Mouse (Mus musculus): ENCODE measurements at regions not wholly inside any gene's neighbourhood (a gene's known extent, or its start where the extent isn't known, plus 50 kb on each side); places are given as distances from the start of the nearest gene placed in this dataset.

GRCm38 (mm10) chr9:61031699-61032447 lies 237.5 kb downstream of the Uaca start:
- Histone ChIP-seq H3K27ac (ENCODE audit: low read length) (peak overlapping the region; percentile 49), H3K27me3 (ENCODE audit: control insufficient read depth, insufficient read depth, low read depth, low read length) (peaks cover 3% of the 10 kb centered on the region), H3K36me3 (ENCODE audit: control insufficient read depth, insufficient read depth, low read length) (no peaks in the 10 kb centered on the region), H3K9ac (ENCODE audit: low read length) (peak overlapping the region; percentile 39; the same call in 1 of the 2 replicates), H3K9me3 (ENCODE audit: control insufficient read depth, low read length) (no peaks in the 10 kb centered on the region), H3K4me3 (ENCODE audit: low read length) (no peak overlapping the region), H3K4me1 (replicated peaks; ENCODE audit: control insufficient read depth, insufficient read depth, low read length) (peaks cover 20% of the 10 kb centered on the region), H3K4me2 (ENCODE audit: low read depth, low read length) (peak overlapping the region; percentile 29)
- 47% methylated on average over 25 of the region's 26 CpGs for WGBS
- peak; percentile 30; the same call in 1 of the 2 replicates for ATAC-seq (ENCODE audit: low read depth)

GRCm38 (mm10) chr9:61032448-61033433 lies 238.4 kb downstream of the Uaca start:
- H3K4me2 ChIP-seq (ENCODE audit: low read depth, low read length), result 0 out of 2 replicates have a peak overlapping the region, but pooled peaks have one; percentile 15
- peaks cover 20% of the 10 kb centered on the region for H3K4me1 ChIP-seq (replicated peaks; ENCODE audit: control insufficient read depth, insufficient read depth, low read length)
- H3K27me3 ChIP-seq (ENCODE audit: control insufficient read depth, insufficient read depth, low read depth, low read length), result peaks cover 3% of the 10 kb centered on the region
- ATAC-seq (ENCODE audit: low read depth), result peak; percentile 29; the same call in 1 of the 2 replicates
- no peaks in the 10 kb centered on the region for H3K9me3 ChIP-seq (ENCODE audit: control insufficient read depth, low read length)
- 44% methylated on average over 23 of the region's 23 CpGs for WGBS
- H3K4me3 ChIP-seq (ENCODE audit: low read length), result no peak overlapping the region
- no peaks in the 10 kb centered on the region for H3K36me3 ChIP-seq (ENCODE audit: control insufficient read depth, insufficient read depth, low read length)
- H3K9ac ChIP-seq (ENCODE audit: low read length), result no peak overlapping the region; the same call in 1 of the 2 replicates
- H3K27ac ChIP-seq (ENCODE audit: low read length), result peak overlapping the region; percentile 77

- Histone ChIP-seq H3K27me3 (ENCODE audit: control insufficient read depth, insufficient read depth, low read depth, low read length) (peaks cover 3% of the 10 kb centered on the region), H3K9me3 (ENCODE audit: control insufficient read depth, low read length) (no peaks in the 10 kb centered on the region), H3K36me3 (ENCODE audit: control insufficient read depth, insufficient read depth, low read length) (no peaks in the 10 kb centered on the region), H3K4me1 (replicated peaks; ENCODE audit: control insufficient read depth, insufficient read depth, low read length) (peaks cover 20% of the 10 kb centered on the region), H3K27ac (ENCODE audit: low read length) (peak overlapping the region; percentile 77), H3K4me3 (ENCODE audit: low read length) (no peak overlapping the region), H3K4me2 (ENCODE audit: low read depth, low read length) (no peak overlapping the region), H3K9ac (ENCODE audit: low read length) (no peak overlapping the region)
- WGBS, result 43% methylated on average over 9 of the region's 9 CpGs
- peak; percentile 83 for ATAC-seq (ENCODE audit: low read depth)
These were observed 239.3 kb downstream of the Uaca start for GRCm38 (mm10) chr9:61033593-61033992.

- Histone ChIP-seq H3K27me3 (ENCODE audit: control insufficient read depth, insufficient read depth, low read depth, low read length) (peaks cover 3% of the 10 kb centered on the region; the same call in 1 of the 2 replicates), H3K9ac (ENCODE audit: low read length) (no peak overlapping the region), H3K27ac (ENCODE audit: low read length) (no peak overlapping the region), H3K36me3 (ENCODE audit: control insufficient read depth, insufficient read depth, low read length) (no peaks in the 10 kb centered on the region), H3K4me1 (replicated peaks; ENCODE audit: control insufficient read depth, insufficient read depth, low read length) (no peaks in the 10 kb centered on the region), H3K4me3 (ENCODE audit: low read length) (no peak overlapping the region), H3K9me3 (ENCODE audit: control insufficient read depth, low read length) (no peaks in the 10 kb centered on the region), H3K4me2 (ENCODE audit: low read depth, low read length) (no peak overlapping the region)
- 40% methylated on average over 2 of the region's 2 CpGs for WGBS
- no peak; the same call in 1 of the 2 replicates for ATAC-seq (ENCODE audit: low read depth)
These were observed 247.7 kb downstream of the Uaca start for GRCm38 (mm10) chr9:61042063-61042462.

- Histone ChIP-seq H3K9ac (ENCODE audit: low read length) (no peak overlapping the region), H3K27ac (ENCODE audit: low read length) (no peak overlapping the region), H3K36me3 (ENCODE audit: control insufficient read depth, insufficient read depth, low read length) (no peaks in the 10 kb centered on the region), H3K27me3 (ENCODE audit: control insufficient read depth, insufficient read depth, low read depth, low read length) (peaks cover 6% of the 10 kb centered on the region; the same call in 1 of the 2 replicates), H3K4me2 (ENCODE audit: low read depth, low read length) (no peak overlapping the region), H3K4me1 (replicated peaks; ENCODE audit: control insufficient read depth, insufficient read depth, low read length) (no peaks in the 10 kb centered on the region), H3K4me3 (ENCODE audit: low read length) (no peak overlapping the region), H3K9me3 (ENCODE audit: control insufficient read depth, low read length) (no peaks in the 10 kb centered on the region)
- no peak for ATAC-seq (ENCODE audit: low read depth)
- WGBS, result 74% methylated on average over 14 of the region's 14 CpGs
These were observed 250.6 kb downstream of the Uaca start for GRCm38 (mm10) chr9:61044983-61045382.

DNA sequence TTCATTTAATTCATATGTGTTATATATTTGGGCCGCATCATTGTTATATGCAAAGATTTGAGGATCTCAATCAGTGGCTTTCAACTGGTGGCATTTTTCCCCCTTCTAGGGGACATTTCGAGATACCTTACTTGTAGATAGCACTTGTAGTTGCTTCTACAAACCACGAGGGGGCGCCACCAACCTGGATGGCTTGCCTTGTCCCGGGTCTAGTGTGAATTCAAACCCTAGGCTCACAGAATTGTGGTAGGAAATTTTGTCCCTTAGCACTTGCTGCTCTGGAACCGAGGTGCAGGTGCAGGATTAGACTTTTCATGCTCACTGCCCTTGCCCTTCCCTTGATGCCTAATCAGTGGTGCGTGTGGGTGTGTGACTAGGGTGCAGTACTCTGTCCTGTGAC lies 252.2 kb downstream of the Uaca start:
- H3K4me1 ChIP-seq (replicated peaks; ENCODE audit: control insufficient read depth, insufficient read depth, low read length), result no peaks in the 10 kb centered on the region
- no peak overlapping the region for H3K9ac ChIP-seq (ENCODE audit: low read length)
- H3K4me2 ChIP-seq (ENCODE audit: low read depth, low read length), result no peak overlapping the region
- no peaks in the 10 kb centered on the region for H3K36me3 ChIP-seq (ENCODE audit: control insufficient read depth, insufficient read depth, low read length)
- ATAC-seq (ENCODE audit: low read depth), result no peak
- H3K27ac ChIP-seq (ENCODE audit: low read length), result no peak overlapping the region
- no peak overlapping the region for H3K4me3 ChIP-seq (ENCODE audit: low read length)
- H3K27me3 ChIP-seq (ENCODE audit: control insufficient read depth, insufficient read depth, low read depth, low read length), result peaks cover 6% of the 10 kb centered on the region; the same call in 1 of the 2 replicates
- WGBS, result 24% methylated on average over 7 of the region's 7 CpGs
- H3K9me3 ChIP-seq (ENCODE audit: control insufficient read depth, low read length), result no peaks in the 10 kb centered on the region

DNA sequence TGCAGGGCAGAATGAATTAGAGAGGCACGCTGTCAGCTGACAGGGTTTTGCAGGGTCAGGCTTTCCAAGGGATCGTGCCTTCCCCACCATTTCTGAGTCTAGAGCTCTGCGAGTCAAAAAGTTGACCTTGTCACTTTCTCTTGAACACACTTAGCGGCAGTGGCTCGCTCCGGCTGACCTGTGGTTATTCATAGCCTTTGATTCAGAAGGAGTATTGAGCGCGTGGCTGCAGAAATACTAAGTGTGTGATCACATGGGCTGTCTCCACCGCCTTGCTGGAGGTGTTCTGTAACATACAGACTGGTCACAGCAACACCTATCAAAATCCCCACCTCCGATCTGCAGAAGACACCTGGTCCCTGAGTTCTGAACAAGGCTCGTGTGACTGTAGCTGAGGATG lies 252.9 kb downstream of the Uaca start:
- WGBS, result 59% methylated on average over 11 of the region's 11 CpGs
- Histone ChIP-seq H3K4me1 (replicated peaks; ENCODE audit: control insufficient read depth, insufficient read depth, low read length) (no peaks in the 10 kb centered on the region), H3K4me2 (ENCODE audit: low read depth, low read length) (no peak overlapping the region), H3K27ac (ENCODE audit: low read length) (no peak overlapping the region), H3K27me3 (ENCODE audit: control insufficient read depth, insufficient read depth, low read depth, low read length) (peaks cover 6% of the 10 kb centered on the region; the same call in 1 of the 2 replicates), H3K4me3 (ENCODE audit: low read length) (no peak overlapping the region), H3K9ac (ENCODE audit: low read length) (no peak overlapping the region), H3K36me3 (ENCODE audit: control insufficient read depth, insufficient read depth, low read length) (no peaks in the 10 kb centered on the region), H3K9me3 (ENCODE audit: control insufficient read depth, low read length) (no peaks in the 10 kb centered on the region)
- ATAC-seq (ENCODE audit: low read depth), result no peak

GRCm38 (mm10) chr9:61048576-61048975 lies 254.2 kb downstream of the Uaca start:
- Histone ChIP-seq H3K9ac (ENCODE audit: low read length) (no peak overlapping the region), H3K9me3 (ENCODE audit: control insufficient read depth, low read length) (no peaks in the 10 kb centered on the region; the same call in 1 of the 2 replicates), H3K27ac (ENCODE audit: low read length) (no peak overlapping the region), H3K27me3 (ENCODE audit: control insufficient read depth, insufficient read depth, low read depth, low read length) (peaks cover 6% of the 10 kb centered on the region; the same call in 1 of the 2 replicates), H3K36me3 (ENCODE audit: control insufficient read depth, insufficient read depth, low read length) (no peaks in the 10 kb centered on the region), H3K4me3 (ENCODE audit: low read length) (no peak overlapping the region), H3K4me2 (ENCODE audit: low read depth, low read length) (no peak overlapping the region), H3K4me1 (replicated peaks; ENCODE audit: control insufficient read depth, insufficient read depth, low read length) (no peaks in the 10 kb centered on the region)
- no peak for ATAC-seq (ENCODE audit: low read depth)
- 73% methylated on average over 15 of the region's 15 CpGs for WGBS

- Histone ChIP-seq H3K27ac (ENCODE audit: low read length) (no peak overlapping the region), H3K27me3 (ENCODE audit: control insufficient read depth, insufficient read depth, low read depth, low read length) (peaks cover 17% of the 10 kb centered on the region), H3K9me3 (ENCODE audit: control insufficient read depth, low read length) (no peaks in the 10 kb centered on the region; the same call in 1 of the 2 replicates), H3K9ac (ENCODE audit: low read length) (no peak overlapping the region), H3K36me3 (ENCODE audit: control insufficient read depth, insufficient read depth, low read length) (no peaks in the 10 kb centered on the region), H3K4me1 (replicated peaks; ENCODE audit: control insufficient read depth, insufficient read depth, low read length) (peaks cover 14% of the 10 kb centered on the region), H3K4me2 (ENCODE audit: low read depth, low read length) (no peak overlapping the region), H3K4me3 (ENCODE audit: low read length) (no peak overlapping the region)
- no peak for ATAC-seq (ENCODE audit: low read depth)
- 89% methylated on average over 12 of the region's 12 CpGs for WGBS
These were observed 258.3 kb downstream of the Uaca start for GRCm38 (mm10) chr9:61052621-61053020.
